ENCODE assay signal across 19 mouse cellular contexts in the genomic region with DNA sequence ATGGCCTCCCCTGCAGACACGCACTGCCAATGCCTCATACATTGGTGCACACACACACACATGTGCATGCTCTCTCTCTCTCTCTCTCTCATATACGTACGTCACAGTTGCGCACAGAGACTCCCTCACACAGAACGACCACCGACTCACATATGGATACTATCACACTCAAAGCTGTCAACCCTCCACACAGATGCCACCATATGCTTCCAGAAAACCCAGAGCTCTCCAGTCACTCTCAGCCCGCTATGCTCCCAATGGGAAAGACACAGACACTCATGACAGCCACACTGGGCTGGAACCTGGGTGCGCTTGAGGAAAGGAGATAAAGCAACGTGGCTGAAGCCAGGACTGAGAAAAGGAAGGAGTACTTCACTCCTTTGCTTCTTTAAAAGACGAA. TPM values are rescaled to one million over a fixed set of nuclear protein-coding genes. Genes with fewer than 3 reads are reported as not detected.
DNase-seq lines count a peak whose midpoint lies in the region; ATAC-seq lines count a peak whose summit lies in the region.
"Had no signal": no experiment of that assay in that cellular context is flagged by ENCODE, and none has a peak within 500 bp of the region (broad histone marks: within the 10 kb centered on the region; RNA-seq: fewer than 3 reads in every experiment).

No protein-coding gene starts in this region.

- peaks cover 51% of the 10 kb centered on the region for H3K4me1 ChIP-seq in heart, embryonic 12.5 days (replicated peaks)
- peaks cover 26% of the 10 kb centered on the region for H3K4me1 ChIP-seq in limb, embryonic 13.5 days
- peaks cover 50% of the 10 kb centered on the region for H3K4me1 ChIP-seq in limb, embryonic 10.5 days
- peaks cover 77% of the 10 kb centered on the region for H3K4me1 ChIP-seq in forebrain, embryonic 13.5 days

- no peak overlapping the region for H3K4me3 ChIP-seq in heart, embryonic 12.5 days
- H3K4me3 ChIP-seq in limb, embryonic 13.5 days = no peak overlapping the region
- no peak overlapping the region for H3K4me3 ChIP-seq in limb, embryonic 10.5 days
- no peak overlapping the region for H3K4me3 ChIP-seq in forebrain, embryonic 13.5 days
- H3K4me3 ChIP-seq: heart, embryonic 15.5 days; limb, embryonic 12.5 days had no signal

- H3K36me3 ChIP-seq in heart, embryonic 12.5 days = no peaks in the 10 kb centered on the region
- H3K36me3 ChIP-seq in limb, embryonic 13.5 days = no peaks in the 10 kb centered on the region
- 0 out of 2 replicates have a peak, but pooled peaks cover 2% of the 10 kb centered on the region for H3K36me3 ChIP-seq in limb, embryonic 10.5 days
- 0 out of 2 replicates have a peak, but pooled peaks cover 8% of the 10 kb centered on the region for H3K36me3 ChIP-seq in forebrain, embryonic 13.5 days (ENCODE audit: poor library complexity, severe bottlenecking)
- H3K36me3 ChIP-seq: heart, embryonic 15.5 days; limb, embryonic 12.5 days had no signal

- no peaks in the 10 kb centered on the region for H3K9me3 ChIP-seq in heart, embryonic 12.5 days (replicated peaks)
- H3K9me3 ChIP-seq in limb, embryonic 13.5 days = no peaks in the 10 kb centered on the region
- H3K9me3 ChIP-seq in limb, embryonic 10.5 days (replicated peaks) = no peaks in the 10 kb centered on the region
- H3K9me3 ChIP-seq in forebrain, embryonic 13.5 days (replicated peaks) = no peaks in the 10 kb centered on the region
- H3K9me3 ChIP-seq: heart, embryonic 15.5 days; limb, embryonic 12.5 days had no signal

- H3K27me3 ChIP-seq in heart, embryonic 12.5 days (replicated peaks) = peaks cover 15% of the 10 kb centered on the region
- peaks cover 68% of the 10 kb centered on the region for H3K27me3 ChIP-seq in limb, embryonic 13.5 days
- peaks cover 84% of the 10 kb centered on the region for H3K27me3 ChIP-seq in limb, embryonic 10.5 days (ENCODE audit: low read depth, poor library complexity, severe bottlenecking)
- H3K27me3 ChIP-seq in forebrain, embryonic 13.5 days = no peaks in the 10 kb centered on the region

- ATAC-seq in heart, embryonic 12.5 days (ENCODE audit: insufficient number of reproducible peaks, low FRiP score) = no peak
- ATAC-seq in limb, embryonic 13.5 days (ENCODE audit: low FRiP score, low read depth) = no peak
- ATAC-seq in forebrain, embryonic 13.5 days = peak; percentile 20
- ATAC-seq: inflammation-experienced regulatory T-cells, adult 6 months had no signal

- no peak overlapping the region for H3K9ac ChIP-seq in heart, embryonic 12.5 days
- H3K9ac ChIP-seq in limb, embryonic 13.5 days = no peak overlapping the region
- H3K9ac ChIP-seq in forebrain, embryonic 13.5 days = no peak overlapping the region
- H3K9ac ChIP-seq: heart, embryonic 15.5 days; limb, embryonic 12.5 days had no signal

- peak; percentile 85 for DNase-seq in heart, adult 11 months
- DNase-seq in limb, embryonic 10.5 days (ENCODE audit: low spot score) = no peak
- peak; percentile 29 for DNase-seq in brain, adult 2 months (ENCODE audit: low read depth, low spot score)
- DNase-seq in layer of hippocampus, adult 11-12 months (ENCODE audit: low spot score) = no peak
- DNase-seq in liver = no peak
- DNase-seq: adrenal gland, adult 2 months; B cell, adult 2 months; cerebellum, postnatal 36 days; gastrocnemius, postnatal 36 days; kidney, postnatal 4 days; layer of hippocampus, postnatal 36 days; lung, adult 18-20 months; thymus, adult 18-20 months had no signal

- no peak overlapping the region for H3K27ac ChIP-seq in heart, embryonic 12.5 days (ENCODE audit: poor library complexity, severe bottlenecking)
- 0 out of 2 replicates have a peak overlapping the region, but pooled peaks have one; percentile 1 for H3K27ac ChIP-seq in limb, embryonic 13.5 days
- H3K27ac ChIP-seq in limb, embryonic 10.5 days = no peak overlapping the region
- H3K27ac ChIP-seq in forebrain, embryonic 13.5 days = peak overlapping the region; percentile 85
- H3K27ac ChIP-seq: heart, embryonic 15.5 days had no signal

- WGBS in heart, embryonic 12.5 days = 59% methylated on average over 10 of the region's 10 CpGs
- WGBS in limb, embryonic 13.5 days = 60% methylated on average over 10 of the region's 10 CpGs
- 62% methylated on average over 10 of the region's 10 CpGs for WGBS in limb, embryonic 10.5 days
- 69% methylated on average over 10 of the region's 10 CpGs for whole genome bisulfite sequencing in forebrain, embryonic 13.5 days

- H3K4me2 ChIP-seq in heart, embryonic 12.5 days = no peak overlapping the region
- no peak overlapping the region for H3K4me2 ChIP-seq in limb, embryonic 13.5 days (replicated peaks)
- H3K4me2 ChIP-seq in forebrain, embryonic 13.5 days = peak overlapping the region; percentile 48; the same call in 1 of the 2 replicates
- H3K4me2 ChIP-seq: heart, embryonic 15.5 days; limb, embryonic 12.5 days had no signal

RNA-seq across cellular contexts. Expression of a gene that starts 14.9 kb away (rescaled TPM):
- 3.7 TPM in 2 replicates for polyA plus RNA-seq in heart, embryonic 12.5 days (2016; fragmentation: Nextera tagmentation; extraction: Ambion mirVana)
- 5.1 and 5.5 TPM in 2 replicates for polyA plus RNA-seq in limb, embryonic 13.5 days (2015; fragmentation: Nextera tagmentation; extraction: Ambion mirVana)
- 6.1 and 7.8 TPM in 2 replicates for polyA plus RNA-seq in limb, embryonic 10.5 days (2016; fragmentation: Nextera tagmentation; extraction: Ambion mirVana)
- polyA plus RNA-seq in forebrain, embryonic 13.5 days (2015; fragmentation: Nextera tagmentation; extraction: Ambion mirVana) = 21.1 and 21.8 TPM in 2 replicates
- polyA plus RNA-seq: inflammation-experienced regulatory T-cells, adult 6 months had no signal

RNA-seq across cellular contexts. Expression of a gene that starts 17.8 kb away (rescaled TPM):
- 148 and 159 TPM in 2 replicates for polyA plus RNA-seq in heart, embryonic 12.5 days (2016; fragmentation: Nextera tagmentation; extraction: Ambion mirVana)
- 405 and 439 TPM in 2 replicates for polyA plus RNA-seq in limb, embryonic 13.5 days (2015; fragmentation: Nextera tagmentation; extraction: Ambion mirVana)
- polyA plus RNA-seq in limb, embryonic 10.5 days (2016; fragmentation: Nextera tagmentation; extraction: Ambion mirVana) = 202 and 253 TPM in 2 replicates
- 28.1 and 30.7 TPM in 2 replicates for polyA plus RNA-seq in forebrain, embryonic 13.5 days (2015; fragmentation: Nextera tagmentation; extraction: Ambion mirVana)

RNA-seq across cellular contexts. Expression of a gene that starts 31.4 kb away (rescaled TPM):
- polyA plus RNA-seq in heart, embryonic 12.5 days (2016; fragmentation: Nextera tagmentation; extraction: Ambion mirVana) = 39.7 and 40.9 TPM in 2 replicates
- polyA plus RNA-seq in limb, embryonic 13.5 days (2015; fragmentation: Nextera tagmentation; extraction: Ambion mirVana) = 74.9 and 76.6 TPM in 2 replicates
- polyA plus RNA-seq in limb, embryonic 10.5 days (2016; fragmentation: Nextera tagmentation; extraction: Ambion mirVana) = 93.6 and 101 TPM in 2 replicates
- 80.7 and 83.8 TPM in 2 replicates for polyA plus RNA-seq in forebrain, embryonic 13.5 days (2015; fragmentation: Nextera tagmentation; extraction: Ambion mirVana)

RNA-seq across cellular contexts. Expression of a gene that starts 41.0 kb away (rescaled TPM):
- 113 and 118 TPM in 2 replicates for polyA plus RNA-seq in heart, embryonic 12.5 days (2016; fragmentation: Nextera tagmentation; extraction: Ambion mirVana)
- polyA plus RNA-seq in limb, embryonic 13.5 days (2015; fragmentation: Nextera tagmentation; extraction: Ambion mirVana) = 104 and 106 TPM in 2 replicates
- polyA plus RNA-seq in limb, embryonic 10.5 days (2016; fragmentation: Nextera tagmentation; extraction: Ambion mirVana) = 118 and 123 TPM in 2 replicates
- 259 and 262 TPM in 2 replicates for polyA plus RNA-seq in forebrain, embryonic 13.5 days (2015; fragmentation: Nextera tagmentation; extraction: Ambion mirVana)

RNA-seq across cellular contexts. Expression of a gene that starts 41.8 kb away (rescaled TPM):
- polyA plus RNA-seq in heart, embryonic 12.5 days (2016; fragmentation: Nextera tagmentation; extraction: Ambion mirVana) = 4.4 and 4.9 TPM in 2 replicates
- polyA plus RNA-seq in limb, embryonic 13.5 days (2015; fragmentation: Nextera tagmentation; extraction: Ambion mirVana) = 12.7 and 13.6 TPM in 2 replicates
- polyA plus RNA-seq in limb, embryonic 10.5 days (2016; fragmentation: Nextera tagmentation; extraction: Ambion mirVana) = 21.0 and 24.2 TPM in 2 replicates
- polyA plus RNA-seq in forebrain, embryonic 13.5 days (2015; fragmentation: Nextera tagmentation; extraction: Ambion mirVana) = 47.8 and 50.6 TPM in 2 replicates
- polyA plus RNA-seq: inflammation-experienced regulatory T-cells, adult 6 months had no signal

Comparison
In these comparisons a context has a peak if more than half of its experiments do, and no peak if none do; other contexts are left out.
1. H3K27ac ChIP-seq: peak in limb, embryonic 13.5 days (single experiment) and forebrain, embryonic 13.5 days (single experiment); none in heart, embryonic 12.5 days (single experiment) and limb, embryonic 10.5 days (single experiment).
2. DNase-seq: peak in heart, adult 11 months (single experiment) and brain, adult 2 months (single experiment); none in limb, embryonic 10.5 days (single experiment), layer of hippocampus, adult 11-12 months (single experiment) and liver (single experiment).